Mouse (Mus musculus): ENCODE data around the gene Rad51b.
A peak's percentile ranks its signal among the peaks of the same experiment; 100 is the strongest.

The Rad51b gene

GRCm38 (mm10) chr12:79579018-79579585, 282.0 kb downstream of the Rad51b start:
- DNase-seq (ENCODE audit: low read depth), result no peak

GRCm38 (mm10) chr12:79579837-79580236, 282.8 kb downstream of the Rad51b start:
- no peak for DNase-seq (ENCODE audit: low read depth)

- no peak for DNase-seq (ENCODE audit: low read depth)
Measured at GRCm38 (mm10) chr12:79584556-79585307, 287.6 kb downstream of the Rad51b start.

GRCm38 (mm10) chr12:79585336-79585735, 288.3 kb downstream of the Rad51b start:
- DNase-seq (ENCODE audit: low read depth), result no peak

GRCm38 (mm10) chr12:79588831-79589230, 291.7 kb downstream of the Rad51b start:
- DNase-seq (ENCODE audit: low read depth), result no peak

GRCm38 (mm10) chr12:79592206-79592605, 295.1 kb downstream of the Rad51b start:
- no peak for DNase-seq (ENCODE audit: low read depth)

- peak; percentile 38 for DNase-seq (ENCODE audit: low read depth)
Measured at GRCm38 (mm10) chr12:79596842-79597241, 299.8 kb downstream of the Rad51b start.

GRCm38 (mm10) chr12:79597351-79597750, 300.3 kb downstream of the Rad51b start:
- peak; percentile 52 for DNase-seq (ENCODE audit: low read depth)

- no peak for DNase-seq (ENCODE audit: low read depth)
Measured at GRCm38 (mm10) chr12:79597786-79598185, 300.7 kb downstream of the Rad51b start.

- no peak for DNase-seq (ENCODE audit: low read depth)
Measured at GRCm38 (mm10) chr12:79598496-79598895, 301.4 kb downstream of the Rad51b start.

- no peak for DNase-seq (ENCODE audit: low read depth)
Measured at GRCm38 (mm10) chr12:79598901-79599300, 301.8 kb downstream of the Rad51b start.

- no peak for DNase-seq (ENCODE audit: low read depth)
Measured at GRCm38 (mm10) chr12:79600149-79600769, 303.2 kb downstream of the Rad51b start.

- no peak for DNase-seq (ENCODE audit: low read depth)
Measured at GRCm38 (mm10) chr12:79602641-79603040, 305.6 kb downstream of the Rad51b start.

- DNase-seq (ENCODE audit: low read depth), result no peak
Measured at GRCm38 (mm10) chr12:79604850-79605249, 307.8 kb downstream of the Rad51b start.

GRCm38 (mm10) chr12:79606197-79606631, 309.1 kb downstream of the Rad51b start:
- no peak for DNase-seq (ENCODE audit: low read depth)

- no peak for DNase-seq (ENCODE audit: low read depth)
Measured at GRCm38 (mm10) chr12:79609399-79610010, 312.4 kb downstream of the Rad51b start.

- no peak for DNase-seq (ENCODE audit: low read depth)
Measured at GRCm38 (mm10) chr12:79610511-79611103, 313.5 kb downstream of the Rad51b start.

- DNase-seq (ENCODE audit: low read depth), result no peak
Measured at GRCm38 (mm10) chr12:79611665-79612064, 314.6 kb downstream of the Rad51b start.

GRCm38 (mm10) chr12:79612334-79613060, 315.4 kb downstream of the Rad51b start:
- DNase-seq (ENCODE audit: low read depth), result peak; percentile 93

GRCm38 (mm10) chr12:79613061-79613788, 316.1 kb downstream of the Rad51b start:
- peak; percentile 26 for DNase-seq (ENCODE audit: low read depth)

All from 416B (cell line).